Mouse (Mus musculus): ENCODE data around the gene Tbata. TPM values are rescaled to one million over a fixed set of nuclear protein-coding genes. Genes with fewer than 3 reads are reported as not detected.

Gene Tbata
- total and polyA plus RNA-seq, 3 experiments = not detected

DNA sequence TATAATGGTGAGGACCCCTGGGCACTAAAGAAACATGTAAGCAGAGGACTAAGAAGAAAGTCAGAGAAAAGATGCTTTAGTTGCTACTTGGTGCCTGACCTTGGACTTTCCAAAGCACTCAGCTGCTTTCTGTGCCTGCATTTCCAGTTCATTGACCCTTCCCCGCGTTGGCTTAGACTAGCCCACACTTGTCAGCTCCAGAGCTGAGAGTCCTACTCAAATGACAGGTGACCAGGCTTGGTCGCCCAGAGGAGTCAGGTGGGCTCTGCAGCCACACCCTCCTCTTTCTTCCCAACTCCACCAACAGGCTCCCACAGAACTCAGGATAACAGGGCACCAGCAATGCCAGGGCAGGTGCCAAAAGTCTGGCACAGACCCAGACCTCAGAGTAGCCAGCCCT lies 9.4 kb upstream of the Tbata start:
- H3K9ac ChIP-seq (ENCODE audit: control insufficient read depth, low read depth, low read length, poor library complexity, severe bottlenecking) = no peak overlapping the region
- no peaks in the 10 kb centered on the region for H3K79me2 ChIP-seq (ENCODE audit: control insufficient read depth, insufficient read depth, low read length, poor library complexity)
- no peak overlapping the region for H3K27ac ChIP-seq (ENCODE audit: control insufficient read depth, low read depth, low read length)
- TF ChIP-seq MAX (IDR thresholded peaks at IDR 0.05; ENCODE audit: low read length) = no peak
- TF ChIP-seq POLR2AphosphoS2 (IDR thresholded peaks at IDR 0.05; ENCODE audit: low read length) = no peak
- no peak for TF ChIP-seq ZNF384 (IDR thresholded peaks at IDR 0.05; ENCODE audit: low read depth, low read length)
- no peak for TF ChIP-seq ZC3H11A (IDR thresholded peaks at IDR 0.05; ENCODE audit: low read depth, low read length)
- no peak for TF ChIP-seq MAZ (IDR thresholded peaks at IDR 0.05; ENCODE audit: low read depth, low read length)
- TF ChIP-seq ZKSCAN1 (IDR thresholded peaks at IDR 0.05; ENCODE audit: low read depth, low read length) = no peak
- TF ChIP-seq HCFC1 (IDR thresholded peaks at IDR 0.05; ENCODE audit: low read depth, low read length) = no peak
- TF ChIP-seq USF2 (IDR thresholded peaks at IDR 0.05; ENCODE audit: borderline replicate concordance in 1 of 2, insufficient read depth in 1 of 2, low read depth in 1 of 2, low read length in 2 of 2) = no peak
- TF ChIP-seq SMC3 (IDR thresholded peaks at IDR 0.05; ENCODE audit: low read depth, low read length) = no peak
- no peaks in the 10 kb centered on the region for H3K4me1 ChIP-seq (ENCODE audit: control insufficient read depth in 1 of 2, insufficient read depth in 2 of 2, low read length in 2 of 2)
- no peak overlapping the region for H3K4me3 ChIP-seq (ENCODE audit: control insufficient read depth in 1 of 2, insufficient read depth in 1 of 2, low read depth in 2 of 2, low read length in 2 of 2)
- no peaks in the 10 kb centered on the region for H3K36me3 ChIP-seq (ENCODE audit: control insufficient read depth in 1 of 2, insufficient read depth in 2 of 2, low read length in 2 of 2)
- no peak for DNase-seq (ENCODE audit: low read depth, low spot score)
- H3K9me3 ChIP-seq (replicated peaks; ENCODE audit: insufficient read depth, low read length) = no peaks in the 10 kb centered on the region
- H3K27me3 ChIP-seq (ENCODE audit: control insufficient read depth in 1 of 2, insufficient read depth in 2 of 2, low read length in 2 of 2) = no peaks in the 10 kb centered on the region; a peak in 1 of 4 replicates

DNA sequence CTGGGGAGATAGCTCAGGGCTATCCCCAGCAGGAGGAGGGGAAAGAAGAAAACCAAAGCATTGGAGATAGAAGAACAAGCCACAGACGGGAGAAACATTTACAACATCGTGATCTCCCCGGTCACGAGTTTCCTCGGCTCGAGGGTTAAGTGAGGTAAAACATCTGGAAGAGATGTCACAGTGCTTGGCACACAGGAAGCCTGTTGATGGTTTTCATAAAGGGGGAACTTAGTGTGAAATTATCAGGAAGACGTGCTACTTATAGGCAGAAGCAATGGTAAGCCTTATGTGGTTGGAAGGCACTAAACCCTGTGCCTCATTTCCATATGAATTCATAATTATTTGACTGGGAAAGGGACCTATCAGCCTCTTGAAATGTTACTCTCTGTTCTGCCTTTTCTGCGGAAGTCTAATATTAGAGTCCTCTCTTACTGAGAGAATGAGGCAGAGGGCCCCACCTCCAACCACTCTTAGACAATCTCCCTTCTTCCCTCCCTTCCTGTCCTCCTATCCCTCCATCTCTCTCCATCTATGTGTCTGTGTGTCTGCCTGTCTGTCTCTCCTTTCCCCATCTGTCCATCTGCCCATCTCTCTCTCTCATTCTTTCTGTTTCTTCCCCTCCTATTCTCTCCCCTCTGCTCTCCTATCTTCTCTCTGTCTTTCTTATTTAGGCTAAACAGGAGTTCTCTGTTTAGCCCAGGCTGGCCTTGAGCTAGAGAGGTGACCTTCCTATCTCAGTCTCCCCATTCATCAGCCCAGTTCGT lies 4.2 kb upstream of the Tbata start:
- DNase-seq (ENCODE audit: low read depth, low spot score) = no peak
- H3K9ac ChIP-seq (ENCODE audit: control insufficient read depth, low read depth, low read length, poor library complexity, severe bottlenecking) = no peak overlapping the region
- no peak for TF ChIP-seq MAZ (IDR thresholded peaks at IDR 0.05; ENCODE audit: low read depth, low read length)
- no peaks in the 10 kb centered on the region for H3K4me1 ChIP-seq (ENCODE audit: control insufficient read depth in 1 of 2, insufficient read depth in 2 of 2, low read length in 2 of 2)
- H3K79me2 ChIP-seq (ENCODE audit: control insufficient read depth, insufficient read depth, low read length, poor library complexity) = no peaks in the 10 kb centered on the region
- H3K9me3 ChIP-seq (replicated peaks; ENCODE audit: insufficient read depth, low read length) = no peaks in the 10 kb centered on the region
- peaks cover 0 to 4% of the 10 kb centered on the region in 2 experiments; a peak in 2 of 4 replicates for H3K27me3 ChIP-seq (ENCODE audit: control insufficient read depth in 1 of 2, insufficient read depth in 2 of 2, low read length in 2 of 2)
- H3K27ac ChIP-seq (ENCODE audit: control insufficient read depth, low read depth, low read length) = no peak overlapping the region
- no peaks in the 10 kb centered on the region for H3K36me3 ChIP-seq (ENCODE audit: control insufficient read depth in 1 of 2, insufficient read depth in 2 of 2, low read length in 2 of 2)
- H3K4me3 ChIP-seq (ENCODE audit: control insufficient read depth in 1 of 2, insufficient read depth in 1 of 2, low read depth in 2 of 2, low read length in 2 of 2) = no peak overlapping the region

DNA sequence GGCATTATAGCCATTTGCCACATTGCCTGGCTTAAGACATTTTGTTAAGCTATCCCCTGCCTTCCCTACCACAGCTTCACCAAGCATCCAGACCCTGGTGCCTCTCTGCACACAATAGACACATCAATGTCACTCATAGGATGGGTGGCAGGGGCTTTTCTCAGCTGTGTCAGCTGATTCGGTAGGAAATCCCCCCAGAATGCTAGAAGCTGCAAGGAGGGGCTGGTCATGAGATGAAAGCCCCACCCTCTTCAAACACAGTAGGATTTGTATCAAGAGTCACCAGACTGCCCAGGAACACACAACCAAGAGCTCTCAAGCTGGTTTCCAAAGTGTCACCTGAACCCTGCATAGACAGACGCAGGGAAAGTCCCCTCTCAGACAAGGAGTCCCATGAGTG lies 3.4 kb upstream of the Tbata start:
- no peak for DNase-seq (ENCODE audit: low read depth, low spot score)

More for the DNA sequence above, 3.4 kb upstream of the Tbata start:
- Histone ChIP-seq H3K27ac (ENCODE audit: control insufficient read depth, low read depth, low read length) (no peak overlapping the region), H3K4me3 (ENCODE audit: control insufficient read depth in 1 of 2, insufficient read depth in 1 of 2, low read depth in 2 of 2, low read length in 2 of 2) (no peak overlapping the region), H3K9ac (ENCODE audit: control insufficient read depth, low read depth, low read length, poor library complexity, severe bottlenecking) (no peak overlapping the region), H3K9me3 (replicated peaks; ENCODE audit: insufficient read depth, low read length) (no peaks in the 10 kb centered on the region), H3K36me3 (ENCODE audit: control insufficient read depth in 1 of 2, insufficient read depth in 2 of 2, low read length in 2 of 2) (no peaks in the 10 kb centered on the region), H3K27me3 (ENCODE audit: control insufficient read depth in 1 of 2, insufficient read depth in 2 of 2, low read length in 2 of 2) (peaks cover 0 to 4% of the 10 kb centered on the region in 2 experiments; a peak in 2 of 4 replicates), H3K79me2 (ENCODE audit: control insufficient read depth, insufficient read depth, low read length, poor library complexity) (no peaks in the 10 kb centered on the region), H3K4me1 (ENCODE audit: control insufficient read depth in 1 of 2, insufficient read depth in 2 of 2, low read length in 2 of 2) (no peaks in the 10 kb centered on the region)
- TF ChIP-seq MXI1 (IDR thresholded peaks at IDR 0.05; ENCODE audit: low read depth, low read length) (no peak), BHLHE40 (IDR thresholded peaks at IDR 0.05; ENCODE audit: borderline replicate concordance, low read depth, low read length) (no peak), TBP (IDR thresholded peaks at IDR 0.05; ENCODE audit: low read depth, low read length) (no peak), HCFC1 (IDR thresholded peaks at IDR 0.05; ENCODE audit: low read depth, low read length) (no peak), KAT2A (conservative IDR thresholded peaks at IDR 0.05; ENCODE audit: low read depth, low read length) (no peak), GATA1 (IDR thresholded peaks at IDR 0.05; ENCODE audit: low read depth, low read length) (no peak), MYC (IDR thresholded peaks at IDR 0.05; ENCODE audit: low read depth, low read length) (no peak), MAZ (IDR thresholded peaks at IDR 0.05; ENCODE audit: low read depth, low read length) (no peak)
